Mouse (Mus musculus) bone marrow macrophage, adult 2 months (primary cell): ENCODE data around the gene Guk1.

Source experiments
- CTCF ChIP-seq: IDR thresholded peaks from 2 replicates; pipeline ENCODE4 v1.5.1; 2012; ENCODE audit warnings: low read depth, mild to moderate bottlenecking, low read length, moderate library complexity
- POLR2A ChIP-seq: IDR thresholded peaks from 2 replicates; pipeline ENCODE4 v1.6.1; 2012; ENCODE audit warnings: mild to moderate bottlenecking, low read depth, low read length, borderline replicate concordance

DNA sequence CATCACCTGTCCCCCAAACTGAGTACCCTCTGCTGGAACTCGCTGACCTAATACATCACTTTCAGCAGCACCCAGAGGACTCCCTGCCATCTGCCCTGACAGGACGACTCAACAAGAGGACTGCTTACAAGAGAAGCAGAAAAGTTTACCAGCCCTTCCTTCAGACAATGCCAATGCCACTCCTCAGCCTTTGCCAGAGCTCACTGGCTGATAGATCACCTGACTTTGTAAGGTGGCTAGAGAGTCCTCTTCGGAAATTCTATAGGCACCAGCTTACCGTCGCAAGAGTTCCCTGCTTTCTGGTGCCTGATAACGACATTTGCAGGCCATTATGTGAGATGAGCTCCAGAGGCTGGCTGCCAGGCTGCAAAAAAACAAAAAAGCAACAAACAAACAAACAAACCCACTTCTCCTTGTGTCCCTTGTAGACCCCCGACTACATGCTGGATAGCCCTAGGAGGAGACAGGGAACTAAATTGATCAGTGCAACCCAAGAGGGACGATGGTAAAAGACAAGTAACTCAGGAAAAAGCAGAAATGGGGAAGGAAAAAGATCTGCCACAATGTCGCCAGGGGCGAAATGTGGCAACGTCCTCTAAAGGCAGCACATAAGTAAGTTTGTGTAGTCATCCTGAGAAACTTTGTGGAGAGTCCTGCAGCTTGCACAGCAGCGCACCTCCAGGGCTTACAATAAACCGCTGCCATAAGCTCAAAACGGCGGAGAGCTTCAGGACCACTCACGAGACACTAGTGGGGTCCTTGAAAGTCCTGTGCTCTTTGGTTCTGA is 9.4 kb upstream of the Guk1 start:
- no peak for TF ChIP-seq CTCF
- TF ChIP-seq POLR2A, result no peak
